Mouse (Mus musculus): ENCODE results near the gene Zfp446. TPM values are rescaled to one million over a fixed set of nuclear protein-coding genes. Genes with fewer than 3 reads are reported as not detected.
A peak's percentile ranks its signal among the peaks of the same experiment; 100 is the strongest.

Gene Zfp446
- polyA plus RNA-seq, 1 experiment from 2014 or later: 2.9 TPM

GRCm38 (mm10) chr7:12987409-12988189, 10.0 kb downstream of the Zfp446 start:
- Histone ChIP-seq H3K36me3 (peaks cover 2% of the 10 kb centered on the region; the same call in 1 of the 2 replicates), H3K4me3 (replicated peaks) (no peak overlapping the region), H3K4me2 (peak overlapping the region; percentile 30), H3K4me1 (replicated peaks) (peaks cover 53% of the 10 kb centered on the region), H3K27ac (peak overlapping the region; percentile 85), H3K9me3 (replicated peaks) (no peaks in the 10 kb centered on the region), H3K27me3 (no peaks in the 10 kb centered on the region), H3K9ac (no peak overlapping the region; the same call in 1 of the 2 replicates)
- 38% methylated on average over 8 of the region's 8 CpGs for WGBS (ENCODE audit: insufficient replicate concordance)
- ATAC-seq (ENCODE audit: low read depth) (peak; percentile 90), DNase-seq (peak; percentile 64)

- Histone ChIP-seq H3K27ac (no peak overlapping the region), H3K4me1 (replicated peaks) (peaks cover 26% of the 10 kb centered on the region), H3K9me3 (replicated peaks) (no peaks in the 10 kb centered on the region), H3K27me3 (no peaks in the 10 kb centered on the region), H3K4me2 (no peak overlapping the region), H3K36me3 (no peaks in the 10 kb centered on the region), H3K4me3 (replicated peaks) (no peak overlapping the region), H3K9ac (no peak overlapping the region)
- DNase-seq: no peak
- under 1% methylated on average over 3 of the region's 3 CpGs for WGBS (ENCODE audit: insufficient replicate concordance)
- no peak for ATAC-seq (ENCODE audit: low read depth)
Observed at GRCm38 (mm10) chr7:12992222-12992621, 14.6 kb downstream of the Zfp446 start.

GRCm38 (mm10) chr7:12993148-12993547, 15.5 kb downstream of the Zfp446 start:
- Histone ChIP-seq H3K9ac (no peak overlapping the region), H3K4me1 (replicated peaks) (peaks cover 24% of the 10 kb centered on the region), H3K4me2 (no peak overlapping the region), H3K9me3 (replicated peaks) (no peaks in the 10 kb centered on the region), H3K27me3 (no peaks in the 10 kb centered on the region), H3K27ac (no peak overlapping the region), H3K4me3 (replicated peaks) (no peak overlapping the region), H3K36me3 (no peaks in the 10 kb centered on the region)
- ATAC-seq (ENCODE audit: low read depth) (no peak), DNase-seq (no peak)
- WGBS (ENCODE audit: insufficient replicate concordance): 79% methylated on average over 10 of the region's 10 CpGs

GRCm38 (mm10) chr7:12995862-12996261, 18.2 kb downstream of the Zfp446 start:
- Histone ChIP-seq H3K36me3 (no peaks in the 10 kb centered on the region), H3K4me3 (replicated peaks) (no peak overlapping the region), H3K4me1 (replicated peaks) (peaks cover 11% of the 10 kb centered on the region; the same call in 1 of the 2 replicates), H3K9me3 (replicated peaks) (no peaks in the 10 kb centered on the region), H3K27ac (no peak overlapping the region; the same call in 1 of the 2 replicates), H3K9ac (no peak overlapping the region), H3K4me2 (no peak overlapping the region), H3K27me3 (no peaks in the 10 kb centered on the region)
- ATAC-seq (ENCODE audit: low read depth) (no peak), DNase-seq (no peak)

GRCm38 (mm10) chr7:12997230-12997629, 19.6 kb downstream of the Zfp446 start:
- Histone ChIP-seq H3K36me3 (no peaks in the 10 kb centered on the region), H3K9me3 (replicated peaks) (no peaks in the 10 kb centered on the region), H3K27me3 (no peaks in the 10 kb centered on the region), H3K4me2 (no peak overlapping the region), H3K27ac (no peak overlapping the region), H3K4me1 (replicated peaks) (peaks cover 11% of the 10 kb centered on the region; the same call in 1 of the 2 replicates), H3K9ac (no peak overlapping the region), H3K4me3 (replicated peaks) (no peak overlapping the region)
- ATAC-seq (ENCODE audit: low read depth): no peak
- no peak for DNase-seq
- 48% methylated on average over 5 of the region's 5 CpGs for WGBS (ENCODE audit: insufficient replicate concordance)

GRCm38 (mm10) chr7:12998053-12998452, 20.4 kb downstream of the Zfp446 start, which contains the start of gene Slc27a5:
Slc27a5 (minus strand) TSS chr7:12998192.
- no peak for DNase-seq
- Histone ChIP-seq H3K9me3 (replicated peaks) (no peaks in the 10 kb centered on the region), H3K9ac (no peak within 1 kb of the TSS), H3K4me2 (no peak within 1 kb of the TSS; the same call in 1 of the 2 replicates), H3K4me3 (replicated peaks) (no peak within 1 kb of the TSS), H3K4me1 (replicated peaks) (peaks cover 11% of the 10 kb centered on the region; the same call in 1 of the 2 replicates), H3K27me3 (no peaks in the 10 kb centered on the region), H3K36me3 (no peaks in the 10 kb centered on the region), H3K27ac (no peak within 1 kb of the TSS)
- peak; percentile 53 for ATAC-seq (ENCODE audit: low read depth)
- WGBS (ENCODE audit: insufficient replicate concordance): 53% methylated on average over 5 of the region's 5 CpGs

GRCm38 (mm10) chr7:12998851-12999250, 21.2 kb downstream of the Zfp446 start, which contains the start of gene Trim28:
Trim28 (plus strand) TSS chr7:12999114.
- Histone ChIP-seq H3K4me2 (no peak within 1 kb of the TSS), H3K36me3 (no peaks in the 10 kb centered on the region), H3K4me1 (replicated peaks) (peaks cover 11% of the 10 kb centered on the region; the same call in 1 of the 2 replicates), H3K9me3 (replicated peaks) (no peaks in the 10 kb centered on the region), H3K9ac (no peak within 1 kb of the TSS), H3K27me3 (no peaks in the 10 kb centered on the region), H3K27ac (no peak within 1 kb of the TSS), H3K4me3 (replicated peaks) (no peak within 1 kb of the TSS)
- WGBS (ENCODE audit: insufficient replicate concordance): 66% methylated on average over 3 of the region's 3 CpGs
- no peak for DNase-seq
- ATAC-seq (ENCODE audit: low read depth): no peak

- H3K27me3 ChIP-seq: no peaks in the 10 kb centered on the region
- H3K4me1 ChIP-seq (replicated peaks): peaks cover 6% of the 10 kb centered on the region
- no peak overlapping the region for H3K4me3 ChIP-seq (replicated peaks)
- no peak overlapping the region for H3K27ac ChIP-seq
- H3K36me3 ChIP-seq: peaks cover 24% of the 10 kb centered on the region
- DNase-seq (no peak), ATAC-seq (ENCODE audit: low read depth) (no peak)
- 32% methylated on average over 1 of the region's 1 CpGs for WGBS (ENCODE audit: insufficient replicate concordance)
- H3K9ac ChIP-seq: no peak overlapping the region
- H3K9me3 ChIP-seq (replicated peaks): no peaks in the 10 kb centered on the region
- no peak overlapping the region for H3K4me2 ChIP-seq
Observed at GRCm38 (mm10) chr7:13001584-13001983, 23.9 kb downstream of the Zfp446 start.

- H3K27ac ChIP-seq: no peak overlapping the region
- H3K4me2 ChIP-seq: no peak overlapping the region
- no peak for DNase-seq
- H3K27me3 ChIP-seq: no peaks in the 10 kb centered on the region
- peaks cover 42% of the 10 kb centered on the region for H3K36me3 ChIP-seq
- ATAC-seq (ENCODE audit: low read depth): no peak
- H3K4me3 ChIP-seq (replicated peaks): no peak overlapping the region
- H3K9ac ChIP-seq: no peak overlapping the region
- 69% methylated on average over 5 of the region's 5 CpGs for WGBS (ENCODE audit: insufficient replicate concordance)
- no peaks in the 10 kb centered on the region for H3K9me3 ChIP-seq (replicated peaks)
- peaks cover 6% of the 10 kb centered on the region for H3K4me1 ChIP-seq (replicated peaks)
Observed at GRCm38 (mm10) chr7:13003380-13003779, 25.7 kb downstream of the Zfp446 start.

GRCm38 (mm10) chr7:13006011-13006410, 28.4 kb downstream of the Zfp446 start:
- DNase-seq: no peak
- no peak overlapping the region for H3K4me3 ChIP-seq (replicated peaks)
- H3K36me3 ChIP-seq: peaks cover 42% of the 10 kb centered on the region
- no peaks in the 10 kb centered on the region for H3K27me3 ChIP-seq
- whole genome bisulfite sequencing (ENCODE audit: insufficient replicate concordance): 87% methylated on average over 17 of the region's 17 CpGs
- no peak overlapping the region for H3K4me2 ChIP-seq
- ATAC-seq (ENCODE audit: low read depth): no peak
- no peak overlapping the region; the same call in 1 of the 2 replicates for H3K9ac ChIP-seq
- peaks cover 21% of the 10 kb centered on the region for H3K4me1 ChIP-seq (replicated peaks)
- no peaks in the 10 kb centered on the region for H3K9me3 ChIP-seq (replicated peaks)
- H3K27ac ChIP-seq: no peak overlapping the region

GRCm38 (mm10) chr7:13006531-13006930, 28.9 kb downstream of the Zfp446 start:
- H3K4me1 ChIP-seq (replicated peaks): peaks cover 22% of the 10 kb centered on the region
- 90% methylated on average over 10 of the region's 10 CpGs for WGBS (ENCODE audit: insufficient replicate concordance)
- H3K27me3 ChIP-seq: no peaks in the 10 kb centered on the region
- DNase-seq (no peak), ATAC-seq (ENCODE audit: low read depth) (no peak)
- no peak overlapping the region for H3K4me3 ChIP-seq (replicated peaks)
- H3K9me3 ChIP-seq (replicated peaks): no peaks in the 10 kb centered on the region
- H3K4me2 ChIP-seq: no peak overlapping the region
- H3K36me3 ChIP-seq: peaks cover 42% of the 10 kb centered on the region
- no peak overlapping the region for H3K27ac ChIP-seq
- H3K9ac ChIP-seq: no peak overlapping the region

Measured in liver, embryonic 13.5 days (tissue).